Mouse (Mus musculus) mouse embryonic stem cell (cell line): Measurements from ENCODE around the gene Lrrc36.

Experiments
- in situ Hi-C, 2 experiments: fragments of 300-500 bp; cut with MboI; formaldehyde crosslinking; loops; 1 replicate in 1 of 2; 3 replicates in 1 of 2; pipeline ENCODE4 v1.14.3; 2019 to 2020; ENCODE audit warnings: low sequenced_read_pairs in 2 of 2, low pct_unique_long_range_greater_than_20kb in 1 of 2, mixed read lengths in 1 of 2; ENCODE audit not compliant: unreplicated experiment in 1 of 2

Lrrc36 gene

GRCm38 (mm10) chr8:105454088-105454487, 40.7 kb downstream of the Lrrc36 start:
- in situ Hi-C loops: no loop called here

- in situ Hi-C loops: no loop called here
Observed at GRCm38 (mm10) chr8:105455218-105455617, 41.8 kb downstream of the Lrrc36 start.

GRCm38 (mm10) chr8:105461085-105461803, 47.9 kb downstream of the Lrrc36 start:
- in situ Hi-C loops: no loop called here

GRCm38 (mm10) chr8:105464595-105464994, 51.2 kb downstream of the Lrrc36 start:
- in situ Hi-C loops: no loop called here

- in situ Hi-C loops: no loop called here
Observed at GRCm38 (mm10) chr8:105466246-105466645, 52.9 kb downstream of the Lrrc36 start.

GRCm38 (mm10) chr8:105466700-105467291, 53.4 kb downstream of the Lrrc36 start:
- in situ Hi-C loops: no loop called here

GRCm38 (mm10) chr8:105467396-105467985, 54.1 kb downstream of the Lrrc36 start:
- in situ Hi-C loops: no loop called here

GRCm38 (mm10) chr8:105468002-105468720, 54.8 kb downstream of the Lrrc36 start:
- in situ Hi-C loops: no loop called here

GRCm38 (mm10) chr8:105469041-105469695, 55.8 kb downstream of the Lrrc36 start:
- in situ Hi-C loops: no loop called here

GRCm38 (mm10) chr8:105469816-105470215, 56.4 kb downstream of the Lrrc36 start:
- in situ Hi-C loops: loop anchor here in 1 of 2 experiments (5.0 kb wide), 1 partner anchor 33 kb away; no protein-coding TSS in a partner anchor

GRCm38 (mm10) chr8:105470262-105470661, 56.9 kb downstream of the Lrrc36 start:
- in situ Hi-C loops: loop anchor here in 1 of 2 experiments (5.0 kb wide), 1 partner anchor 33 kb away; no protein-coding TSS in a partner anchor

GRCm38 (mm10) chr8:105470681-105471313, 57.4 kb downstream of the Lrrc36 start:
- in situ Hi-C loops: loop anchor here in 1 of 2 experiments (5.0 kb wide), 1 partner anchor 33 kb away; no protein-coding TSS in a partner anchor

GRCm38 (mm10) chr8:105471314-105472015, 58.1 kb downstream of the Lrrc36 start, which contains the start of gene Tppp3:
Gene Tppp3 (minus strand): TSS chr8:105471526.
- in situ Hi-C loops: loop anchor here in 1 of 2 experiments (5.0 kb wide), 1 partner anchor 34 kb away; no protein-coding TSS in a partner anchor

- in situ Hi-C loops: loop anchor here in 1 of 2 experiments (5.0 kb wide), 1 partner anchor 35 kb away; no protein-coding TSS in a partner anchor
Observed at GRCm38 (mm10) chr8:105472414-105472932, 59.1 kb downstream of the Lrrc36 start.

- in situ Hi-C loops: loop anchor here in 1 of 2 experiments (5.0 kb wide), 1 partner anchor 36 kb away; no protein-coding TSS in a partner anchor
Observed at GRCm38 (mm10) chr8:105472983-105473382, 59.6 kb downstream of the Lrrc36 start.

- in situ Hi-C loops: loop anchor here in 1 of 2 experiments (5.0 kb wide), 1 partner anchor 37 kb away; no protein-coding TSS in a partner anchor
Observed at GRCm38 (mm10) chr8:105473816-105474606, 60.6 kb downstream of the Lrrc36 start.
